Mouse (Mus musculus) myocyte (in vitro differentiated cells): ENCODE measurements around the gene Nxpe2.

ENCODE experiments used
- CEBPB ChIP-seq: IDR thresholded peaks from 2 replicates; pipeline ENCODE4 v1.6.1; 2011; ENCODE audit warnings: mild to moderate bottlenecking, moderate library complexity; ENCODE audit not compliant: poor library complexity, insufficient read depth, severe bottlenecking
- E2F4 ChIP-seq: IDR thresholded peaks from one replicate; pipeline ENCODE4 v1.6.1; 2011; ENCODE audit warnings: mild to moderate bottlenecking, control low read depth, moderate library complexity; ENCODE audit not compliant: insufficient read depth
- MAX ChIP-seq: IDR thresholded peaks from one replicate; pipeline ENCODE4 v1.6.1; 2011; ENCODE audit warnings: low read depth, mild to moderate bottlenecking, control low read depth
- MYOD1 ChIP-seq, 3 experiments: IDR thresholded peaks; one replicate each; pipeline ENCODE4 v1.6.1; 2011; ENCODE audit warnings: control low read depth in 2 of 3, low read depth in 2 of 3, mild to moderate bottlenecking in 2 of 3, moderate library complexity in 1 of 3; ENCODE audit not compliant: insufficient read length in 2 of 3, control insufficient read depth in 1 of 3
- MYOG ChIP-seq, 3 experiments: IDR thresholded peaks; one replicate each; pipeline ENCODE4 v1.6.1; 2011; ENCODE audit warnings: control low read depth in 2 of 3, low read depth in 2 of 3, mild to moderate bottlenecking in 2 of 3; ENCODE audit not compliant: insufficient read length in 2 of 3, control insufficient read depth in 1 of 3, insufficient read depth in 1 of 3
- POLR2A ChIP-seq: IDR thresholded peaks from one replicate; pipeline ENCODE4 v1.6.1; 2011; ENCODE audit warnings: low read depth, mild to moderate bottlenecking, control low read depth, moderate library complexity; ENCODE audit not compliant: insufficient read length
- POLR2AphosphoS2 ChIP-seq: IDR thresholded peaks from one replicate; pipeline ENCODE4 v1.6.1; 2011; ENCODE audit warnings: low read depth, control low read depth; ENCODE audit not compliant: insufficient read length
- REST ChIP-seq: IDR thresholded peaks from one replicate; pipeline ENCODE4 v1.6.1; 2011; ENCODE audit warnings: mild to moderate bottlenecking, control low read depth, moderate library complexity; ENCODE audit not compliant: insufficient read depth, insufficient read length
- TCF12 ChIP-seq: IDR thresholded peaks from one replicate; pipeline ENCODE4 v1.6.1; 2011; ENCODE audit warnings: mild to moderate bottlenecking, control low read depth; ENCODE audit not compliant: poor library complexity, insufficient read depth, severe bottlenecking
- TCF3 ChIP-seq: IDR thresholded peaks from one replicate; pipeline ENCODE4 v1.6.1; 2011; ENCODE audit warnings: low read depth, control low read depth; ENCODE audit not compliant: insufficient read length
- USF1 ChIP-seq: IDR thresholded peaks from one replicate; pipeline ENCODE4 v1.6.1; 2011; ENCODE audit warnings: low read depth, mild to moderate bottlenecking, control low read depth, moderate library complexity

GRCm38 (mm10) chr9:48294754-48295153 lies 58.5 kb downstream of the Nxpe2 start:
- no peak for TF ChIP-seq TCF3
- no peak for TF ChIP-seq USF1
- no peak for TF ChIP-seq E2F4
- TF ChIP-seq POLR2A = no peak
- no peak for TF ChIP-seq MAX
- TF ChIP-seq POLR2AphosphoS2 = no peak
- no peak for TF ChIP-seq TCF12
- no peak for TF ChIP-seq MYOG (IDR thresholded peaks at IDR 0.05; ENCODE audit: control insufficient read depth in 1 of 3, insufficient read depth in 1 of 3, insufficient read length in 2 of 3, low read depth in 2 of 3)
- TF ChIP-seq CEBPB = no peak
- TF ChIP-seq MYOD1 (IDR thresholded peaks at IDR 0.05; ENCODE audit: control insufficient read depth in 1 of 3, insufficient read length in 2 of 3, low read depth in 2 of 3) = no peak
- no peak for TF ChIP-seq REST
